Mouse (Mus musculus): ENCODE measurements at regions not wholly inside any gene's neighbourhood (a gene's known extent, or its start where the extent isn't known, plus 50 kb on each side); places are given as distances from the start of the nearest gene placed in this dataset.

DNA sequence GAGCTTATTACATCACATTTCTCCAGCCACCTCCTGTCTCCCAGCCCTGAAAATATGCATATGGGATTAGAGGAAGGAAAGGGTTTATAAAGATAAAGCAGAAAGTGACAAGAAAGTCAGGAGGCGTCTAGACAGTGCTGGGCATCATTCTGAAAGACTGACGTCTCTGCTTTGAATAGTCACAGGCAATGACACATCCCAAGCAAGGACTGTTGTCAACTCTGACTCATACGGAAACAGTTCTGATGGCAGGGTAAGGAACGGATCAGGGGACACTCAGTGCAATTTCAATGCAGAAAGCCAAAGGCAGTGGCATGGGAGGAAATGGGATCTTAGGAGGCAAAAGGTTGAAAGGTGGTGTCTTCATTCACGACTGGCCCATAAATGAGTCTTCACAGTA lies 380.9 kb upstream of the Cblb start:
- no peak for TF ChIP-seq POLR2A (IDR thresholded peaks at IDR 0.05; ENCODE audit: low read depth, low read length)
- no peak for TF ChIP-seq CTCF (IDR thresholded peaks at IDR 0.05; ENCODE audit: borderline replicate concordance, insufficient read depth, low read length)

All from embryonic fibroblast, embryonic 13.5 days (primary cell).